Mouse (Mus musculus): ENCODE data around the gene Retn. TPM values are rescaled to one million over a fixed set of nuclear protein-coding genes. Genes with fewer than 3 reads are reported as not detected.
A peak's percentile ranks its signal among the peaks of the same experiment; 100 is the strongest.

Retn gene
- polyA plus RNA-seq, 1 experiment from 2014 or later: 0.27 TPM

DNA sequence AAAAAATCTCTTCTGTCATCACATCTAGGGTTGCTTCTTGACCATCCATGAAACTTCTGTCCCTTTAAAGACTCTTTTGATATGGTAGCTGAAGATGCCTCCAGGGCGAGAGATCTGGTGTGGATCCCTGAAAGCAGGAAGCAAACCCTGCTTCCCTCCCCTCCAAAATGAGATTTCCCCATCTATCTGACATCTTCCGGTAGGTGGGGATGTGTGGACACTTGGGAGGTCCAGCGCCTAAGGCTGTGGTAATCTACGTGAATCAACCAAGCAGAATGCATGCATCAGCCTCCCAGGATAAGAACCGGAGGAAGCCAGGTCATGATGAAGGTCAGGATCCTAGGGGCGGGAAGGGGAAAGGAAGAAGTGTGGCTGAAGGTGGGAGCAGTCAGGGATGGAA, 9.9 kb downstream of the Retn start, which contains the start of gene Mcemp1:
Gene Mcemp1, plus strand, starts transcription at position 248 of the 400 bp plus-strand sequence.
- Histone ChIP-seq H3K4me3 (replicated peaks) (no peak within 1 kb of the TSS), H3K9ac (replicated peaks) (no peak within 1 kb of the TSS), H3K27me3 (replicated peaks) (no peaks in the 10 kb centered on the region), H3K4me2 (no peak within 1 kb of the TSS), H3K9me3 (replicated peaks) (no peaks in the 10 kb centered on the region), H3K4me1 (no peaks in the 10 kb centered on the region), H3K36me3 (no peaks in the 10 kb centered on the region), H3K27ac (replicated peaks) (no peak within 1 kb of the TSS)
- ATAC-seq (ENCODE audit: low FRiP score): no peak
- 85% methylated on average over 6 of the region's 6 CpGs for WGBS

DNA sequence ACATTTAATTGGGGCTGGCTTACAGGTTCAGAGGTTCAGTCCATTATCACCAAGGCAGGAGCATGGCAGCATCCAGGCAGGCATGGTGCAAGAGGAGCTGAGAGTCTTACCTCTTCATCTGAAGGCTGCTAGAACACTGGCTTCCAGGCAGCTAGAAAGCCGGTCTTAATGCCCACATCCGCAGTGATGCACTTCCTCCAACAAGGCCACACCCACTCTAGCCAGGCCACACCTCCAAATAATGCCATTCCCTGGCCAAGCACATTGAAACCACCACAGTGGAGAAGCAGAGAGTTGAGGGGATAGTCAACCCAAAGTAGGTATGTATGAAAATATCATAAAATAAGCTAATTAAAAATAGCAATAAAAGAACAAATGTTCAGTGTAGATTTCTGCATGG, 14.8 kb downstream of the Retn start:
- 82% methylated on average over 2 of the region's 2 CpGs for WGBS
- H3K27me3 ChIP-seq (replicated peaks): no peaks in the 10 kb centered on the region
- H3K4me2 ChIP-seq: no peak overlapping the region
- H3K9me3 ChIP-seq (replicated peaks): no peaks in the 10 kb centered on the region
- H3K4me1 ChIP-seq: peaks cover 14% of the 10 kb centered on the region
- H3K27ac ChIP-seq (replicated peaks): no peak overlapping the region
- no peak overlapping the region for H3K9ac ChIP-seq (replicated peaks)
- no peaks in the 10 kb centered on the region for H3K36me3 ChIP-seq
- ATAC-seq (ENCODE audit: low FRiP score): no peak
- H3K4me3 ChIP-seq (replicated peaks): no peak overlapping the region

DNA sequence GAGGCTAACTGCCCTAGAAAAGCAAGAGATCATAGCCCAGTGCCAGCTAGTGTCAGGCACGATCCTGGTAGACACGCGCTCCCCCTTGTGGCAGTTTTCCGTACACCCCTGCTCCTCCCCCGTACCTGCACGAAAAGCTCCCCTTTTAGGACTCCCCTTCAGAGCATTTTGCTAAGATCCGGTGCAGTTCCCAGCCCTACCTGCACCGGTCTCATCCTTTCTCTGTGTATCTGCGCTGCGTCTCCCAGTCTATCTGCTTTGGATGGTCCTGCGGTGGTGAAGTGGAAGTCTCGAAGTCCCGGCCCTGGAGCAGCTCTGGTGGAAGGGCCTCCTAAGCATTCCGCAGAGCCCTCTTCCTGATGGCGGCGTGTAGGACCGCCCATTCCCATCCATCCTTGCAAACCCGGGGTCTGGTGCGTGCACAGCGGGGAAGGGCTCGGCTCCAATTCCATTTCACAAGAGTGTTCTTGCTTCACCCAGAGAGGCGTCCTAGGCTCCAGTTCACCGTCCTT, 16.5 kb downstream of the Retn start, which contains the start of gene Fcor:
Gene Fcor, minus strand, starts transcription at position 383 of the 512 bp plus-strand sequence.
- Histone ChIP-seq H3K4me2 (peak within 1 kb of the TSS; percentile 73), H3K9ac (replicated peaks) (peak within 1 kb of the TSS; percentile 56), H3K4me1 (peaks cover 19% of the 10 kb centered on the region), H3K9me3 (replicated peaks) (no peaks in the 10 kb centered on the region), H3K27me3 (replicated peaks) (no peaks in the 10 kb centered on the region), H3K27ac (replicated peaks) (peak within 1 kb of the TSS; percentile 82), H3K36me3 (no peaks in the 10 kb centered on the region), H3K4me3 (replicated peaks) (peak within 1 kb of the TSS; percentile 52)
- ATAC-seq (ENCODE audit: low FRiP score): peak; percentile 88
- under 1% methylated on average over 23 of the region's 23 CpGs for WGBS

DNA sequence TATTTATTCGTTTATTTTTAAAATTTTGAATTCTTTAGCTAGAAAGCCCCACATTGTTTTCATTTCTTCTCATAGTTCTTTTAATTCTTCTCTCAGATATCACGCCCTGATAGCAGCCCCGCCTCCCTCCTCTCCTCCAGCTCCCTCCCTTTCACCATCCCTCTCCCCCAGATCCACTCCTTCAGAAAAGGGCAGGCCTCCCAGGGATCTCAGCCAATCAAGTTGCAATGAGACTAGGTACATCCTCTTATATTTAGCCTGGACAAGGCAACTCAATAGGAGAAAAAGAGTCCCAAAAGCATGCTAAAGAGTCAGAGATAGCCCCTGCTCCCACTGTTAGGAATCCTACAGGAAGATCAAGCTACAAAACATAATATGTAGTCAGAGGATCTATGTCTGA, 19.1 kb downstream of the Retn start:
- no peak overlapping the region for H3K9ac ChIP-seq (replicated peaks)
- 69% methylated on average over 3 of the region's 3 CpGs for WGBS
- ATAC-seq (ENCODE audit: low FRiP score): no peak
- H3K4me2 ChIP-seq: no peak overlapping the region
- no peaks in the 10 kb centered on the region for H3K9me3 ChIP-seq (replicated peaks)
- no peak overlapping the region for H3K27ac ChIP-seq (replicated peaks)
- peaks cover 36% of the 10 kb centered on the region for H3K4me1 ChIP-seq
- H3K36me3 ChIP-seq: peaks cover 12% of the 10 kb centered on the region
- H3K4me3 ChIP-seq (replicated peaks): no peak overlapping the region
- H3K27me3 ChIP-seq (replicated peaks): no peaks in the 10 kb centered on the region

DNA sequence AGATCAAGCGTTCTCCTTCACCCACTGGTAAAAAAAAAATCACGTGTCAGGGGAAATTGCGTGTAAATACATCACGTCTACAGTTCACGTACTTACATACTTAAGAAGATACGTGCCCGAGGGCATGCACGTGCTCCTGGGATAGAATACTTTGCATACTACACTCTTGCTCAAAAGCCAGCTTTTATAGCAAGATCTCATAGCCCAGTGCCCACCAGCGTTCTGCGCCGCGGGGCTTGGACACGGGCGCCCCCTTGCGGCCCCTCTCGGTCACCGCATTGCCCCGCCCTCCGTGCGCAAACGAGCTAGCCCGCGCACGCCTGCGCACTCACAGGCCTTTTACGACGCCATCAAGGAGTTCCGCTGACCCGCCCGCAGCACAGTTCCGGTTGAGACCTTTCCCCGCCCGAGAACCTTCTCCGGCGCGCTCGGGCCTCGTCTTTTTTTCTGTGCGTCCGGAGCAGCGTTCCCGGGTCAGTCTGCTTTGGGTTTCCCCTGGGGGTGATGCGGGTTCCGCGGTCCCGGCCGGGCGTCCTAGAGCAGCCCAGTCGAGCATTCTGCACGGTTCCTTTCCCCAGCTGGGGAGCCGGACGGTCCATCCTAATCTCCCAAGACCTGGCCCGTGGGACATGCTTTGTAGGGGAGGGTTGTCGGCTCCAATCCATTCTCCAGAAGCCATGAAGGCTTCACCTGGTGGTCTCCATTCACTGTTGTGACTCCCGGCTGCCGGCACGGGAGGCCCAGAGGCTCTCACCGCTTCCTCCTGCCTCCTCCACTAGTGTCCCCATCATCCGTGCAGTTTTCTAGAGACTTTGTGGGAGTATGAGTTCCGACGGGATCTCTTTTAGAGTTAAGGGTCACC, 20.8 kb downstream of the Retn start, which contains the start of gene Trappc5:
Gene Trappc5, plus strand, starts transcription at position 169 of the 862 bp plus-strand sequence.
- H3K27ac ChIP-seq (replicated peaks): peak within 1 kb of the TSS; percentile 89
- peak; percentile 83 for ATAC-seq (ENCODE audit: low FRiP score)
- peaks cover 41% of the 10 kb centered on the region for H3K4me1 ChIP-seq
- peak within 1 kb of the TSS; percentile 98 for H3K9ac ChIP-seq (replicated peaks)
- peak within 1 kb of the TSS; percentile 86 for H3K4me2 ChIP-seq
- H3K27me3 ChIP-seq (replicated peaks): no peaks in the 10 kb centered on the region
- peaks cover 29% of the 10 kb centered on the region for H3K36me3 ChIP-seq
- H3K9me3 ChIP-seq (replicated peaks): no peaks in the 10 kb centered on the region
- WGBS: under 1% methylated on average over 61 of the region's 61 CpGs
- peak within 1 kb of the TSS; percentile 91 for H3K4me3 ChIP-seq (replicated peaks)

DNA sequence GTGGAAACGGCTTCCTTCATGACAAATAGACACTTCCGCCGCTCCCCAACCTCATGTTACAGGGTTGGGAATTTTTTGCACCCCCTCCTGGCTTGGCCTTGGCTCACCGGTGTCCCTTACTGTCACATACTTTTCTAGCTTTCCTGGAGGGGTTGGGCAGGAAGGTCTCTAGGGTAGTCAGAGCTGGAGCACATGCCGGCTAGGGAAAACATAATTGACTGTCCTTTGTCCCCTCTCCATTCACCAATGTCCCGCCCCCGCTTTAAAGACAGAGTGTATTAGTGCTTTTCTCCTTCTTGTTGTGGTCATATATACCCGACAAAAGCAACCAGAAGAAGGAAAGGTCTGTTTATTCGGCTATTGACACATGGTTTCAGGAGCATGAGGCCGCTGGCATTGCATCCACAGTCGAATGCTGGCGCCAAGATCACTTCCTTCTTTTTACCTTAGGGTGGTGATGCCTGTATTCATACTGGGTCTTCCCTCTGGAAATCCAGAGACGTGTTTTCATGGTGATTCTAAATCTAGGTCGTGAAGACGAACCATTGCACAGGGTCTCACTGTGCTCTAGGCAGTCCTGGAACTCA, 21.5 kb downstream of the Retn start:
- peak overlapping the region; percentile 91 for H3K4me3 ChIP-seq (replicated peaks)
- 5% methylated on average over 15 of the region's 15 CpGs for WGBS
- peak overlapping the region; percentile 86 for H3K4me2 ChIP-seq
- no peaks in the 10 kb centered on the region for H3K9me3 ChIP-seq (replicated peaks)
- H3K4me1 ChIP-seq: peaks cover 38% of the 10 kb centered on the region
- ATAC-seq (ENCODE audit: low FRiP score): peak; percentile 6
- peak overlapping the region; percentile 98 for H3K9ac ChIP-seq (replicated peaks)
- H3K27ac ChIP-seq (replicated peaks): peak overlapping the region; percentile 89
- H3K36me3 ChIP-seq: peaks cover 35% of the 10 kb centered on the region
- no peaks in the 10 kb centered on the region for H3K27me3 ChIP-seq (replicated peaks)

DNA sequence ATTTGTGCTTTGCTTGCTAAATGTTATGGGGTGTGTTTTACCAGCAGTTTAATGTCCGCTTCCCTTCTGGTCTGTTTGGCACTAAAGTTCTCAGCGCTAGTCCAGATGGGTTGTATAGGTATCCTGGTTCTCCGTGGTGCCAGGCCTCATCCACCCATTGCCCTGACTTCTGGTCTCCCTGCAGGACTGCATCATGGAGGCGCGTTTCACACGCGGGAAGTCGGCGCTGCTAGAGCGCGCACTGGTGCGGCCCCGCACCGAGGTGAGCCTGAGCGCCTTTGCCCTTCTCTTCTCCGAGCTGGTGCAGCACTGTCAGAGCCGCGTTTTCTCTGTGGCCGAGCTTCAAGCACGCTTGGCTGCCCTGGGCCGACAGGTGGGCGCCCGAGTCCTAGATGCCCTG, 23.3 kb downstream of the Retn start:
- Histone ChIP-seq H3K4me2 (no peak overlapping the region), H3K4me1 (peaks cover 32% of the 10 kb centered on the region), H3K27me3 (replicated peaks) (no peaks in the 10 kb centered on the region), H3K9me3 (replicated peaks) (no peaks in the 10 kb centered on the region), H3K9ac (replicated peaks) (no peak overlapping the region), H3K27ac (replicated peaks) (no peak overlapping the region), H3K4me3 (replicated peaks) (no peak overlapping the region), H3K36me3 (peaks cover 37% of the 10 kb centered on the region)
- no peak for ATAC-seq (ENCODE audit: low FRiP score)
- 96% methylated on average over 23 of the region's 23 CpGs for WGBS

DNA sequence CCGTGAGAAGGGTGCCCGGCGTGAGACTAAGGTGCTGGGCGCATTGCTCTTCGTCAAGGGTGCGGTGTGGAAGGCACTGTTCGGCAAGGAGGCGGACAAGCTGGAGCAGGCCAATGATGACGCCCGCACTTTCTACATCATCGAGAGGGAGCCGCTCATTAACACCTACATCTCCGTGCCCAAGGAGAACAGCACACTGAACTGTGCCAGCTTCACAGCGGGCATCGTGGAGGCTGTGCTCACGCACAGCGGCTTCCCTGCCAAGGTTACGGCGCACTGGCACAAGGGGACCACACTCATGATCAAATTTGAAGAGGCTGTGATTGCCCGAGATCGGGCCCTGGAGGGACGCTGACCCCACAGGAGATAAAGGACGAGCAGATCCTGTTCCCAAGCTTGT, 23.7 kb downstream of the Retn start:
- H3K9me3 ChIP-seq (replicated peaks): no peaks in the 10 kb centered on the region
- H3K4me1 ChIP-seq: peaks cover 32% of the 10 kb centered on the region
- H3K27me3 ChIP-seq (replicated peaks): no peaks in the 10 kb centered on the region
- no peak overlapping the region for H3K4me2 ChIP-seq
- ATAC-seq (ENCODE audit: low FRiP score): no peak
- H3K4me3 ChIP-seq (replicated peaks): no peak overlapping the region
- no peak overlapping the region for H3K9ac ChIP-seq (replicated peaks)
- peaks cover 37% of the 10 kb centered on the region for H3K36me3 ChIP-seq
- H3K27ac ChIP-seq (replicated peaks): no peak overlapping the region
- WGBS: 95% methylated on average over 23 of the region's 23 CpGs

DNA sequence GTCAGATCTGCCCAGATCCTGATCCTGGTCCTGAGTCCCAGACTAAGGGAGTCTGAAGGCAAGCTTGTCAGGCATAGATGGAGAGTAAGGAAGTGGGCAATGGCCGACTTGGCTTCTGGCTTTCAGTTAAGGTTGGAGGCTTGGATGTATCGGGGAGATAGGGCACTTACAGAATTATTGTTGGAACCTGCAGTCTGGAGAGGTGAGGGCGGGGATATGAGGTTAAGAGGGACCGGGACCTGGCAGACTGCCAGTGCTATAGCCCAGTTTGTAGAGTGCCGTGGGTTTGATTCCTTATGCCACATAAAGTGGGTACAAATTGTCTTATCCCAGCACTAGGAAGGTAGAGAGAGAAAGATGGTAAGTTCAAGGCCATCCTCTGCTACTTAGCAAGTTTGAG, 24.1 kb downstream of the Retn start:
- H3K4me1 ChIP-seq: peaks cover 32% of the 10 kb centered on the region
- ATAC-seq (ENCODE audit: low FRiP score): no peak

DNA sequence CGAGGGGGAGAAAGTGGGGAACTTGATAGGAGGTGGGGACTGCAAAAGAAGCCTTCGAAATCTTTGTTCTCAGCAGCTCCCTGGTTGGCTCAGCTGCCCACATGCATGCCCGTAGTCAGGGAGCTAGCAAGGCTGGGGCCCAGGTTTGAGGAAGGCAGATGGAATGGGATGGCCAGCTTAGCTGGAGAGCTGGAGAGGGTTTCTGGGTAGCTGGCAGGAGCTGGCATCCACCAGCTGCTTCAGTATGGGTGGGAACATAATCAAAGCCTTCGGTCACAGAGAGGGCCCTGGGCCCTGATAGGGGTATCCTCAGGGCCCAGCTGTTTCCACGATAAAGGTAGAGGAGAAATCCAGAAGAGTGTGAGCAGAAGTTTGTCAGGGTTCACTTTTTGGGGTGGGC, 26.9 kb downstream of the Retn start:
- H3K4me1 ChIP-seq: peaks cover 23% of the 10 kb centered on the region
- H3K4me2 ChIP-seq: no peak overlapping the region
- 89% methylated on average over 5 of the region's 5 CpGs for WGBS
- H3K4me3 ChIP-seq (replicated peaks): no peak overlapping the region
- no peak overlapping the region for H3K27ac ChIP-seq (replicated peaks)
- no peak for ATAC-seq (ENCODE audit: low FRiP score)
- H3K27me3 ChIP-seq (replicated peaks): no peaks in the 10 kb centered on the region
- no peaks in the 10 kb centered on the region for H3K9me3 ChIP-seq (replicated peaks)
- no peak overlapping the region for H3K9ac ChIP-seq (replicated peaks)
- H3K36me3 ChIP-seq: peaks cover 37% of the 10 kb centered on the region

More for the DNA sequence above, 24.1 kb downstream of the Retn start:
- peaks cover 37% of the 10 kb centered on the region for H3K36me3 ChIP-seq
- H3K27ac ChIP-seq (replicated peaks): no peak overlapping the region
- H3K9ac ChIP-seq (replicated peaks): no peak overlapping the region
- WGBS: 92% methylated on average over 5 of the region's 5 CpGs
- H3K9me3 ChIP-seq (replicated peaks): no peaks in the 10 kb centered on the region
- no peak overlapping the region for H3K4me2 ChIP-seq
- no peaks in the 10 kb centered on the region for H3K27me3 ChIP-seq (replicated peaks)
- H3K4me3 ChIP-seq (replicated peaks): no peak overlapping the region

DNA sequence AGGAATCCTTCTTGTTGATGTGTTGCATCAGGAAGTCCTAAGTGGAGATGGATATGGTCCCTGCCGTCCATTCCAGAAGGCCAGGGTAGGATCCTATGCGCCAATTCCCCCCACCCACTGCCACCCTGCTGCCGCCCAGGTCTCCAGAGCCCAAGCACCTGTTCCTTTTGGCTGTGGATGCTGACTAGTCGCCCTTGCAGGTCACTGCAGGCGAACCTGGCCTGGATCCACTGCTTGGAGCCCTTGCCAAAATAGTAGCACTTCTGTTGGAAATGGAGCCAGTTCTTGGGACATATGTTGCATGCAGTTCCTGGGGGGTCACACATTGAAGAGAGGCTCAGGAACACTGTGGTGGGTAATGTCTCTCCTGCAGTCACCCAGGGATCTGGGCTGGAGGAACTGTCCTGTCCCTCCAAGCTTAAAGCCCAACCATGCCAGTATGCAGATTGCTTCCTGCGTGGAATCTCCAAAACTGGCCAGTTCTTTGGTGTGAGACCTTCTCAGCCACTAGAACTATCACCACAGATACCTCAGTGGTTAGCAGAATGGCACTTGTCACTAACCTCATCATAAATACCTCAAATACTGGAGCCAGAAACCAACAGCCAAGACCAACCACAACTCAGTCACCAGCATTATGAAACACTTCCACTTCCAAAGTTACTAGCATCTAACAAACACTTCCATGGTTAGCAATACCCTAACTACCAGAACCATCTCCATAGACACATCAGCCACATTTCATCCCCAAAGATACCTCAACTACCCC, 28.0 kb downstream of the Retn start:
- H3K27me3 ChIP-seq (replicated peaks): no peaks in the 10 kb centered on the region
- no peak overlapping the region for H3K4me3 ChIP-seq (replicated peaks)
- no peak for ATAC-seq (ENCODE audit: low FRiP score)
- no peak overlapping the region for H3K4me2 ChIP-seq
- peaks cover 12% of the 10 kb centered on the region for H3K4me1 ChIP-seq
- peaks cover 36% of the 10 kb centered on the region for H3K36me3 ChIP-seq
- no peaks in the 10 kb centered on the region for H3K9me3 ChIP-seq (replicated peaks)
- no peak overlapping the region for H3K27ac ChIP-seq (replicated peaks)
- WGBS: 78% methylated on average over 6 of the region's 6 CpGs
- H3K9ac ChIP-seq (replicated peaks): no peak overlapping the region
